Mouse (Mus musculus) cerebellum, adult 11-12 months (tissue): ENCODE results near the gene Ldlr.

Experiments
- DNase-seq: peaks from one replicate; pipeline ENCODE4 v3.0.0; 2022

Gene Ldlr

DNA sequence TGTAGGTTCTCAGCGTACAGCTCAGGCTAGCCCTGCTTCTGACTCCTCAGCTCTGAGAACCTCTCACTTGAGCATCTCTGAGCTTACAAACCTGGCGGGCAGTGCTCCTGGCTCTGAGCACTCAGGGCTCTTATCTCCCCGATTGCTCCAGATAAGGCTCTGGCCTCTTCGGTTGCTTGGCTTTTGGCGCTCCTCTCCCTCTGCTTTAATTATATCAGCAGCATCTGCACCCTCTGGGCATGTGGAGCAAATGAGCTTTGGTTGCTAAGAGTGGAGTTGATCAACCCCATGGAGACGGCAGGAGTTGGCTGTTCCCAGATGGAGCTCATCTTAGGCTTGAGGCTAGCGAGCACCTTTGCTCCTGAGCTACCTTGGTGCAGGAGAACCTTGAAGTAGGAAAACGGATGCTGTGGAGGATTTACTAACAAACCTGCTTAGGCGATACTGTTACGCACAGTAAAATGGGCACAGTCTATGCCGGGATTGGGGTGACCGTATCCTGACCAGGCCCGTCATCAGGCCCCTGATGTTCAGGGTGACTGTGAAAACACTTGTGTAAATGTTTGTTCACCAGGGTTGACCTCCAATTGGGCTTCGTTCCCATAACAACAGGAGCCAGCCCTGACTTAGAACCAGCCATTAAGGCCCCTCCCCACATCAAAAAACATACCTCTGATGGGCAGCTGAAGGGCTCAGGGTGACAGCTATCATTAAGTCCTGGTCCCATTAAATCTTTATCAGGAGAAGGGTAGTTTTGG is 3.1 kb downstream of the Ldlr start:
- no peak for DNase-seq

GRCm38 (mm10) chr9:21728261-21728832 is 5.1 kb downstream of the Ldlr start:
- no peak for DNase-seq

- no peak for DNase-seq
Measured at GRCm38 (mm10) chr9:21729264-21729663, 6.0 kb downstream of the Ldlr start.

GRCm38 (mm10) chr9:21732288-21732687 is 9.0 kb downstream of the Ldlr start:
- no peak for DNase-seq

DNA sequence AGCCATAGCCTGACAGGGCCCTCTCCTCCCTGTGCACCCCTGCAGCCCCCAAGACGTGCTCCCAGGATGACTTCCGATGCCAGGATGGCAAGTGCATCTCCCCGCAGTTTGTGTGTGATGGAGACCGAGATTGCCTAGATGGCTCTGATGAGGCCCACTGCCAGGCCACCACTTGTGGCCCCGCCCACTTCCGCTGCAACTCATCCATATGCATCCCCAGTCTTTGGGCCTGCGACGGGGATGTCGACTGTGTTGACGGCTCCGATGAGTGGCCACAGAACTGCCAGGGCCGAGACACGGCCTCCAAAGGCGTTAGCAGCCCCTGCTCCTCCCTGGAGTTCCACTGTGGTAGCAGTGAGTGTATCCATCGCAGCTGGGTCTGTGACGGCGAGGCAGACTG is 10.2 kb downstream of the Ldlr start:
- DNase-seq: no peak

- DNase-seq: no peak
Measured at GRCm38 (mm10) chr9:21733989-21734388, 10.7 kb downstream of the Ldlr start.

DNA sequence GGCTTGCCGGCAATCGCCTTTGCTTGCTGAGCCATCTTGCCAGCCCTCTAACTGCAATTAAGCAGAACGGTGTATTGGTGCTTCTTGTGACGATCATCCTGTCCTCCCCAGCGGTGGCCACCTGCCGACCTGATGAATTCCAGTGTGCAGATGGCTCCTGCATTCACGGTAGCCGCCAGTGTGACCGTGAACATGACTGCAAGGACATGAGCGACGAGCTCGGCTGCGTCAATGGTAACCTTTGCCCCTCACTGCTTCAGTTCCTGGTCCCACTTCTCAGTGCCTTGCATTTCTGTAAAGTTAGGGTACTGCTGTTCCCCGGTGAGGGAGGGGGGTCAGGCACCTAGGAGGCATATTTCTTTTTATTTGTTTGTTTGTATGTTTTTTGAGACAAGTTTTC is 11.8 kb downstream of the Ldlr start:
- DNase-seq: no peak

DNA sequence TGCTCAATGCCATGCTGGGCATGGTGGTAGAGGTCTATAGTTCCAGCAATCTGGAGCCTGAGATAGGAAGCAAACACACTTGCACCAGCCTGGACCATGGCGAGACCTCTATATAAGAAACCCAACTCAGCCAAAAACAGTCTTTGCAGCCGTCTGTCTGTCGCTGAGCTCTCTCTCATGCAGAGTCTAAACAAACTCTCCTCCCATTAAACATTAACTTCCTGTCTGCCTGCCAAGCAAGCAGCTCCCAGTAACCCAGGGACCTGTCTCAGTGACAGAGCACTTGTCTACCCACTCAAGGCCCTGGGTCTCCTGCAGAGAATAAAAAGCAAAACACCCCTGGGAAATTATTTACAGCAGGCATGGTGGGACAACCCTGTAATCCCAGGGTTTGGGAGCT is 13.3 kb downstream of the Ldlr start:
- DNase-seq: no peak

GRCm38 (mm10) chr9:21737188-21737587 is 13.9 kb downstream of the Ldlr start:
- no peak for DNase-seq

- no peak for DNase-seq
Measured at GRCm38 (mm10) chr9:21738776-21739175, 15.5 kb downstream of the Ldlr start.

GRCm38 (mm10) chr9:21740427-21740826 is 17.1 kb downstream of the Ldlr start:
- no peak for DNase-seq

DNA sequence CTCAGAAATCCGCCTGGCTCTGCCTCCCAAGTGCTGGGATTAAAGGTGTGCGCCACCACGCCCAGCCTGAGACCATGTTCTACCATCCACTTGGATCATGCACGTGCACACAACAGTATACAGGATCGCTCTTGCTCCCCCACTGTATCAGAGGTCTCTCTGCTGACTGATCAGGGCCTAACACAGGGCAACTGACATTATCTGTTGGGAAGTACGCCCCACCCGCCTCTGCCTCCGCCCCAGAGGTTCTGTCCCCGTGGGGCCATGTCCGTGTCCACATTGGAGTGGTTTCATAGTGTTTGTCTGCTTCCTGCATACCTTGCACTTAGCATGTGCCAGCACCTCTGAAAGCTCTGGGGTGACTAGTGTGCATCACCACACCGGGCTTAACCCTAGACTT is 18.2 kb downstream of the Ldlr start:
- no peak for DNase-seq

DNA sequence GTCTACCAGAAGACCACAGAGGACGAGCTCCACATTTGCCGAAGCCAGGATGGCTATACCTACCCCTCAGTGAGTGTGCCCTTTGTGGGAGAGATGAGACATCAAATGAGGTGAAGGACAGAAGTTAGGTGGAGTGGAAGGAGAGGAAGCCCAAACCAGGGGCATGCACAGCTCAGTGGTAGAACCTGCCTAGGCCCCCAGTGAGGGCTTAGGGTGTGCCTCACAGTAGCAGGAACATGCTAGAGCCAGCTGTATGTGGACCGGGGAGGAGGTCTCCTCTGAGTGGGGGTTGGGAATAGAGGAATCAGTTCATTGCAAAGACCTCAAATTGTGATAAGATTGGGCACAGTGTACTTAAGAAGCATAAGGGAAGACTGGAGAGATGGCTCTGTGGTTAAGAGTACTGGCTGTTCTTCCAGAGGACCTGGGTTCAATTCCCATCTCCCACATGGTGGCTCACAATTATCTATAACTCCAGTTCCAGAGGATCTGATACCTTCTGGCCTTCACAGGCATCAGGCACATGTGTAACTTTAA is 24.0 kb downstream of the Ldlr start:
- DNase-seq: peak; percentile 62

DNA sequence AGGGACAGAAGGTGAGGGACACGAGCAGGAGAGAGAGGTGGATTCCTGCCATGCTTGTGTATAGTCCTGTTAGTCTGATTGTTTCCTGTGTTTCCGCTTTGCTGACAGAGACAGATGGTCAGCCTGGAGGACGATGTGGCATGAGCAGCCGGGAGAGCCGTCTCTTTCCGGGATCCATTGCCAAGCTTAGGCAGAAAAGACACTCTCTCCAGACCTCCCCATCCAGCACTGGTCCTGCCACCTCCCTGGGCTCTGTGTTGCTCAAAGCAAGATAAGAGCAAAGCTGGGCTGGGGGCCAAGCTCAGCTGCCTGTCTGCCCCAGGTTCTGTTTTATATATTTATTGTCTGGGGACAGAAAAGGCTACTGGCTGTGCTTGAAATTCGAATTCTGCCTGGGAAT is 24.8 kb downstream of the Ldlr start:
- DNase-seq: peak; percentile 99

GRCm38 (mm10) chr9:21748491-21748890 is 25.2 kb downstream of the Ldlr start:
- DNase-seq: peak; percentile 76

GRCm38 (mm10) chr9:21749382-21750118 is 26.3 kb downstream of the Ldlr start:
- peak; percentile 63 for DNase-seq

DNA sequence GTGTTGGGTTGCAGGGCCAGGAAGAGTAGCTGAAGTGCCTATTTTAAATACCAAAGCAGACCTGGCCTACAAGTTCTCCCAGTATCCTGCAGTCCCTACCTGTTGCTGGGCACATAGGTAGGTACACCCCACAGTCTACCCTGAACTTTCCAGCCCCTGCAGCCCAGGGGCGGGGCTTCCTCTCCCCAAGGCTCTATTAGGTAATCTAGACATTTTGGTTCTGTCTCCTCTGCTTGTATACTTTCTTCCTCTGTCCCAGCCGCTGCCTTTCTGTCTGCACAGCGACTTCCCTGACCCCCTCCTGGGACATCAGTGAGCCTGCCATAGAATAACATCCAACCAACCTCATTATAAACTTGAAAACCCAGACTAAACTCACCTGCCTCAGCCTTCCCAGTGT is 27.1 kb downstream of the Ldlr start:
- no peak for DNase-seq

- DNase-seq: no peak
Measured at GRCm38 (mm10) chr9:21751347-21751746, 28.1 kb downstream of the Ldlr start.

DNA sequence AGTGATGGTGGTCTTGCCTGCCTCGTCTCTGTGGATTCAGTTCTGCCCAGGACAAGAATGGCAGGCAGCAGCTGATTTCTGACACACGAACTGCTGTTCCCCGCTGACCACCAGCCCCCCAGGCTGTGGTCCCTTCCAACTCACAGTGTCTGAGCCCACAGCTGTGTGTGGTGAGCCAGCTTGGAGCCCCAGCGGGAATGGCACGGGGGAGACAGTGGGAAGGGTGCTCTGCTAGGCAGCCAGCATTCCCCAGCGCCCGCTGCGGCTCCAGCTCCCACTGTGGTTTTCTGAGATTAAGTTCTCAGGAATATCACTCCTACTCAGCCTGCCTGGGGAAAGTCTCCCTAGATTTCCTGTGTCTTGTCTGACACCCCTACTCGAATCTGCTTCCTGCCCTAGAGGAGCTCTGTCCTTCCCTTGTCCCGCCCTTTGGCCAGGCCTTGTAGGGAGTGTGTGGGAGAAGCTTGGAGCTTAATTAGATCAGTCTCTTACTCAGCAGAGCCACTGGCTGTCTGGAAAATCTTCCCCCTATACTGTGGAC is 29.0 kb downstream of the Ldlr start:
- peak; percentile 40 for DNase-seq

DNA sequence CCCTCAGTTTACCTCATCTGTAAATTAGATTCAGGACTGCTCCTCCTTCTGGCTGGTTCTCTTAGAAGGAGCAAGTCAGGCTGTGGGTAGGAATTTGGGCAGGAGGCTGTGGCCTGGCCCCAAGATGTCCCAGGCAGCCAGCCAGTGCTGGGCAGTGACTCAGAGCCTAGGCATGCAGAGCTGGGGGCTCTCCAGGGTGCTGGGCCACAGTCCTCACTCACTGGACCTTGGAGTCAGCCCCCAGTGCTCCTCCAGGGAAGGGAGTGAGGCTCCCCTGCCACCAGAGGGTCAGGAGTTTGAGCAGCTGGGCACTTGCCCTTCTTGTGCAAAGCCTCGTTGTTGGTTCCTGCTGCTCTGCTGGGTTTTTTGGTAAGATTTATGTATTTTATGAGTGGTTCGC is 30.7 kb downstream of the Ldlr start:
- DNase-seq: peak; percentile 86

GRCm38 (mm10) chr9:21754516-21755321 is 31.4 kb downstream of the Ldlr start:
- DNase-seq: peak; percentile 60
